Mouse (Mus musculus): ENCODE results near the gene Cyb5r2. TPM values are rescaled to one million over a fixed set of nuclear protein-coding genes. Genes with fewer than 3 reads are reported as not detected.

The Cyb5r2 gene
- total RNA-seq, 2 experiments from 2014 or later = not detected

DNA sequence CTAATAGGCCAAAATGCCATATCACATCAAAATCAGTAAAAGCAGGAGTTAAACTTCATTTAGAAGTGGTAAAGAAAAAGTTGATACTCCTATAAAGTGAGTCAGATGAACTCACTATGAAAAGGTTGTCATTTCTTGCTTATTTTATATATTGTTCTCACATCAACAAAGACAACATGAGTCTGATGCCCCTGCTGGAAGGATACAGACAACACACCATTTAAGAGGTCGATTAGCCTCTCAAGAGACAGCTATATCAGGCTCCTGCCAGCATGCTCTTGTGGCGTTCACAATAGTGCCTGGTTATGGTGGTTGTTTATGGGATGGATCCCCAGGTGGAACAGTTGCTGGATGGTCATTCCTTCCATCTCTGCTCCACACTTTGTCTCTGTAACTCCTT, 24.7 kb downstream of the Cyb5r2 start:
- ATAC-seq (replicated peaks; ENCODE audit: low FRiP score, low TSS enrichment, poor library complexity, severe bottlenecking) = peak; percentile 77; the same call in 1 of the 2 replicates

GRCm38 (mm10) chr7:107730587-107730986, 27.2 kb downstream of the Cyb5r2 start:
- ATAC-seq (replicated peaks; ENCODE audit: low FRiP score, low TSS enrichment, poor library complexity, severe bottlenecking) = no peak

- no peak for ATAC-seq (replicated peaks; ENCODE audit: low FRiP score, low TSS enrichment, poor library complexity, severe bottlenecking)
Measured at GRCm38 (mm10) chr7:107727538-107727937, 30.3 kb downstream of the Cyb5r2 start.

- no peak for ATAC-seq (replicated peaks; ENCODE audit: low FRiP score, low TSS enrichment, poor library complexity, severe bottlenecking)
Measured at GRCm38 (mm10) chr7:107722536-107722935, 35.3 kb downstream of the Cyb5r2 start.

- no peak for ATAC-seq (replicated peaks; ENCODE audit: low FRiP score, low TSS enrichment, poor library complexity, severe bottlenecking)
Measured at GRCm38 (mm10) chr7:107720771-107721170, 37.1 kb downstream of the Cyb5r2 start.

- no peak for ATAC-seq (replicated peaks; ENCODE audit: low FRiP score, low TSS enrichment, poor library complexity, severe bottlenecking)
Measured at GRCm38 (mm10) chr7:107714067-107714466, 43.8 kb downstream of the Cyb5r2 start.

DNA sequence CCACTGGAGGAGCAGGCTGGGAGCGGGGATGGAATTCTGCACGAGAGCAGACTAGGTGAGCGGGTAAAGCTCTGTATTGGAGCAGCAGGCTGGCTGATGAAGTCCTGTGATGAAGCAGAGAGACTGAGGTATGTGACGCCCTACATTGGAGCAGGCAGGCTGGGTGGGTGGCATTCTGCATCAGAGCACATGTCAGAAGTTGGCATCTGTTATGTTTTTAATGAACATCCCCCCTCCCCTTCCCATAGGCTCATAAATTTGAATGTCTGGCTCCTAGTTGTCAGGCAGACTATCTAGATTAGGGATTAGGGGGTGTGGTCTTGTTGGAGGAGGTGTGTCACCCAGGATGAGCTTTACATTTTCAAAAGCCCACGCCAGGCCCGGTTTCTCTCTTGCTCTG, 45.1 kb downstream of the Cyb5r2 start:
- no peak for ATAC-seq (replicated peaks; ENCODE audit: low FRiP score, low TSS enrichment, poor library complexity, severe bottlenecking)

GRCm38 (mm10) chr7:107708491-107709112, 49.2 kb downstream of the Cyb5r2 start:
- peak; percentile 97 for ATAC-seq (replicated peaks; ENCODE audit: low FRiP score, low TSS enrichment, poor library complexity, severe bottlenecking)

GRCm38 (mm10) chr7:107707650-107708049, 50.2 kb downstream of the Cyb5r2 start:
- no peak for ATAC-seq (replicated peaks; ENCODE audit: low FRiP score, low TSS enrichment, poor library complexity, severe bottlenecking)

- no peak for ATAC-seq (replicated peaks; ENCODE audit: low FRiP score, low TSS enrichment, poor library complexity, severe bottlenecking)
Measured at GRCm38 (mm10) chr7:107705941-107706340, 51.9 kb downstream of the Cyb5r2 start.

DNA sequence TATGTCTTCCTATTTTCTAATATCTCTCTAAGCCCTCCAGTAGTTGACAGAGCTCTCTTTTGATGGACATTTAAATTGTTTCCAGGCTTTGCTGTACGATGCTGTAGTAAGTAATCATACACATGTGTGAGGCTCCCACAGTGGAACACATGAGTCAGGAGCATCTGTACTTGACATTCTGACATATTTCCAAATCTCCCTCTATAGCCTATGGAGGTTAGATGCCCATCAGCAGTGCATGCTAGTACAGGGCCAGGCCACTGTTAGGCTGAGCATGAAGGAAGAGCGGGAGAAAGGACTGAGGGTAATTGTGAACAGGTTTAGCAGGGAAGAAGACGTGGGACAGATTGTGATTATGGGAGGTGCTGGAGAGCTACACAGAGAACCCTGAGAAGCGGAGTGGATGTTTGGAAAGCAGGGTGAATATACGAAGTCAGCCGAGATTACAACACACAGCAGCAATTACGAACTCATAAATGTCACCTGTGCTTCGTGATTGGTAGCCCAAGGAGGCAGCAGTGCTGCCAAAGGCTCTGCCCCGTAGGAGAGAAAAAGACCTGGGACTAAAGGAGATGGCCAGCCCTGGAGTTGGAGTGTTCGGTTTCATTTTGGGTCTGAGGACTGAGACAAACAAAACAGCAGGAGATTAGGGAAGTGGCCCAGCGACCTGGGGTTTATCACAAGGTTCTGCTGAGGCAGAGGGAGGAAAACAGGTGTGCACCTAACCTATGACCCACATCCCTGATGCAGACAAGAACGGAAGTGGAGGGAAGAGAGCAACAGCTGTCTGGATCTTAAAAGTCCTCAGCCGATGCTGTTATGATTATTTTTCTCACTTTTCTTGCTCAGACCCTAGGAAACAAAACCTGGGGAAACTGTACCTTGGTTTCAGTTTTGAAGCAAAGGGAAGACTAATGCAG, 55.1 kb downstream of the Cyb5r2 start:
- ATAC-seq (replicated peaks; ENCODE audit: low FRiP score, low TSS enrichment, poor library complexity, severe bottlenecking) = no peak

DNA sequence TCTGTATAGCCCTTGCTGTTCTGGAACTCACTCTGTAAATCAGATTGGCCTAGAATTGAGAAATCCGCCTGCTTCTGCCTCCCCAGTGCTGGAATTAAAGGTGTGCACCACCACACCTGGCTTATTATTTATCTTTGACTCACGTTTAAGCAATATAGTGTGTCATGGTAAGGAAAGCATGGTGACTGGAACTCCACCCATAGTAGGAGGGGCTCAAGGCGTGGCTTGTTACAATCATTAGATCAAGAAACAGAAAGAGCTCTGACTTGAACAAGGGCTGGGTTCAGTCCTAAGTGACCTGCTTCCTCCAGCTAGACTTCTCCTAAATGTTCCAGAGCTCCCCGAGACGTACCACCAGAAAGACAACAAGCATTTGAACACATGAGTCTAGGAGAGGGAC, 57.2 kb downstream of the Cyb5r2 start:
- ATAC-seq (replicated peaks; ENCODE audit: low FRiP score, low TSS enrichment, poor library complexity, severe bottlenecking) = peak; percentile 69

- no peak for ATAC-seq (replicated peaks; ENCODE audit: low FRiP score, low TSS enrichment, poor library complexity, severe bottlenecking)
Measured at GRCm38 (mm10) chr7:107699926-107700325, 57.9 kb downstream of the Cyb5r2 start.

Other genes starting within 250 kb of the Cyb5r2 start
- gene Olfml1, start 190.6 kb downstream of the Cyb5r2 start, total RNA-seq (2014; fragmentation: Nextera tagmentation) = not detected in 2 replicates
- not detected in 2 replicates for gene Olfml1, start 190.6 kb downstream of the Cyb5r2 start, total RNA-seq (2017)
- gene Ppfibp2, start 162.8 kb downstream of the Cyb5r2 start, total RNA-seq (2014; fragmentation: Nextera tagmentation) = 0.66 and 1.5 TPM in 2 replicates
- 1.0 and 3.6 TPM in 2 replicates for gene Ppfibp2, start 162.8 kb downstream of the Cyb5r2 start, total RNA-seq (2017)
- gene 5330417H12Rik, start 132.9 kb downstream of the Cyb5r2 start, total RNA-seq (2014; fragmentation: Nextera tagmentation) = not detected in 2 replicates
- not detected in 2 replicates for gene 5330417H12Rik, start 132.9 kb downstream of the Cyb5r2 start, total RNA-seq (2017)
- gene Ovch2, start 43.2 kb upstream of the Cyb5r2 start, total RNA-seq (2014; fragmentation: Nextera tagmentation) = not detected in 2 replicates
- gene Ovch2, start 43.2 kb upstream of the Cyb5r2 start, total RNA-seq (2017) = not detected in 2 replicates
- gene Olfr467, start 54.2 kb upstream of the Cyb5r2 start, total RNA-seq (2014; fragmentation: Nextera tagmentation) = not detected in 2 replicates
- not detected in 2 replicates for gene Olfr467, start 54.2 kb upstream of the Cyb5r2 start, total RNA-seq (2017)
- gene Olfr469, start 67.5 kb upstream of the Cyb5r2 start, total RNA-seq (2014; fragmentation: Nextera tagmentation) = not detected in 2 replicates
- gene Olfr469, start 67.5 kb upstream of the Cyb5r2 start, total RNA-seq (2017) = not detected in 2 replicates
- not detected in 2 replicates for gene Olfr470, start 89.5 kb upstream of the Cyb5r2 start, total RNA-seq (2014; fragmentation: Nextera tagmentation)
- gene Olfr470, start 89.5 kb upstream of the Cyb5r2 start, total RNA-seq (2017) = not detected in 2 replicates
- gene Olfr472, start 139.9 kb upstream of the Cyb5r2 start, total RNA-seq (2014; fragmentation: Nextera tagmentation) = not detected in 2 replicates
- gene Olfr472, start 139.9 kb upstream of the Cyb5r2 start, total RNA-seq (2017) = not detected in 2 replicates
- gene Olfr473, start 172.4 kb upstream of the Cyb5r2 start, total RNA-seq (2014; fragmentation: Nextera tagmentation) = not detected in 2 replicates
- not detected in 2 replicates for gene Olfr473, start 172.4 kb upstream of the Cyb5r2 start, total RNA-seq (2017)
- not detected in 2 replicates for gene Olfr474, start 196.6 kb upstream of the Cyb5r2 start, total RNA-seq (2014; fragmentation: Nextera tagmentation)
- not detected in 2 replicates for gene Olfr474, start 196.6 kb upstream of the Cyb5r2 start, total RNA-seq (2017)
- not detected in 2 replicates for gene Olfr476, start 206.8 kb upstream of the Cyb5r2 start, total RNA-seq (2014; fragmentation: Nextera tagmentation)
- not detected in 2 replicates for gene Olfr476, start 206.8 kb upstream of the Cyb5r2 start, total RNA-seq (2017)
- gene Olfr477, start 228.7 kb upstream of the Cyb5r2 start, total RNA-seq (2014; fragmentation: Nextera tagmentation) = not detected in 2 replicates
- gene Olfr477, start 228.7 kb upstream of the Cyb5r2 start, total RNA-seq (2017) = not detected in 2 replicates